Mouse (Mus musculus) liver, embryonic 14.5 days (tissue): ENCODE measurements around the gene Gm49384. TPM values are rescaled to one million over a fixed set of nuclear protein-coding genes. Genes with fewer than 3 reads are reported as not detected.

Experiments used
- ATAC-seq: fragments of 200-750 bp; cut with Nextera tagmentation; 2 replicates; pipeline ENCODE4 v1.8.0; 2017; ENCODE audit warnings: moderate number of reproducible peaks, mild to moderate bottlenecking, moderate library complexity; ENCODE audit not compliant: insufficient read depth
- DNase-seq, 3 experiments: peaks; one replicate each; pipeline ENCODE4 v3.0.0-alpha.2; 2012 to 2013; ENCODE audit warnings: low read depth in 3 of 3, low spot score in 3 of 3
- H3K27ac ChIP-seq: fragments of 300-500 bp; sonication (generic); 2 replicates; pipeline ENCODE4 v1.5.1; 2014; ENCODE audit warnings: moderate library complexity, mild to moderate bottlenecking, control low read depth, inconsistent platforms
- H3K27me3 ChIP-seq: fragments of 300-500 bp; sonication (generic); 2 replicates; pipeline ENCODE4 v1.6.1; 2014; ENCODE audit warnings: mild to moderate bottlenecking, low read length, moderate library complexity; ENCODE audit not compliant: control insufficient read depth, insufficient read depth
- H3K36me3 ChIP-seq: fragments of 300-500 bp; sonication (generic); replicated peaks from 2 replicates; pipeline ENCODE4 v1.6.1; 2014; ENCODE audit warnings: low read depth; ENCODE audit not compliant: control insufficient read depth, insufficient read depth
- H3K4me1 ChIP-seq, 2 experiments: fragments of 200-500 bp in 1 of 2; fragments of 300-500 bp in 1 of 2; sonication (generic) in 1 of 2; replicated peaks; 2 replicates each; pipeline ENCODE4 v1.6.1; 2012 to 2014; ENCODE audit warnings: antibody characterized with exemption in 1 of 2, inconsistent platforms in 1 of 2, low read length in 1 of 2; ENCODE audit not compliant: control insufficient read depth in 2 of 2, insufficient read depth in 2 of 2
- H3K4me2 ChIP-seq: fragments of 300-500 bp; sonication (generic); 2 replicates; pipeline ENCODE4 v1.6.1; 2014; ENCODE audit warnings: low read depth, mild to moderate bottlenecking, control low read depth, moderate library complexity
- H3K4me3 ChIP-seq, 2 experiments: fragments of 200-500 bp in 1 of 2; fragments of 300-500 bp in 1 of 2; sonication (generic) in 1 of 2; 2 replicates each; pipeline ENCODE4 v1.5.1; 2012 to 2014; ENCODE audit warnings: low read depth in 2 of 2, low read length in 2 of 2, mild to moderate bottlenecking in 2 of 2, control low read depth in 1 of 2, inconsistent platforms in 1 of 2, moderate library complexity in 1 of 2; ENCODE audit not compliant: insufficient read depth in 1 of 2
- H3K9ac ChIP-seq: fragments of 300-500 bp; sonication (generic); replicated peaks from 2 replicates; pipeline ENCODE4 v1.6.1; 2014; ENCODE audit warnings: mild to moderate bottlenecking, control low read depth, moderate library complexity
- H3K9me3 ChIP-seq: fragments of 300-500 bp; sonication (generic); 2 replicates; pipeline ENCODE4 v1.6.1; 2016; ENCODE audit warnings: low read length, mixed read lengths; ENCODE audit not compliant: control insufficient read depth
- CTCF ChIP-seq: IDR thresholded peaks from 2 replicates; pipeline ENCODE4 v1.5.1; 2016; ENCODE audit warnings: antibody characterized with exemption, low read depth, control low read depth
- EP300 ChIP-seq: IDR thresholded peaks from 2 replicates; pipeline ENCODE4 v1.6.1; 2016; ENCODE audit warnings: antibody characterized with exemption, low read depth
- WGBS: fragments of 180-500 bp; shearing (Covaris S2); extraction: QIAGEN DNeasy Blood & Tissue Kit; methylation state at CpG from one replicate; pipeline ENCODE4 v1.1.7; 2014; ENCODE audit not compliant: insufficient replicate concordance; 5-methylcytosine and 5-hydroxymethylcytosine counted together
- polyA plus RNA-seq, 2 experiments: library from polyadenylated mRNA; depleted of rRNA in 1 of 2; stranded (reverse) in 1 of 2; unstranded in 1 of 2; fragments of >200 nt; fragmentation: Nextera tagmentation in 1 of 2; extraction: Ambion mirVana in 1 of 2; gene quantifications; 2 replicates each; pipeline versions ENCODE4 v1.2.1 to v1.2.3; 2012 to 2014

Gm49384 gene
- polyA plus RNA-seq, 2 experiments: 8.0 to 16.3 TPM

- Histone ChIP-seq H3K27ac (peak within 1 kb of the TSS; percentile 51), H3K4me3 (peak within 1 kb of the TSS; percentile 80 to 97), H3K9ac (peak within 1 kb of the TSS; percentile 76), H3K4me2 (peak within 1 kb of the TSS; percentile 89), H3K27me3 (no peaks in the 10 kb centered on the region), H3K36me3 (peaks cover 22% of the 10 kb centered on the region), H3K4me1 (peaks cover 6 to 14% of the 10 kb centered on the region in 2 experiments), H3K9me3 (no peaks in the 10 kb centered on the region)
- under 1% methylated on average over 37 of the region's 37 CpGs for WGBS
- TF ChIP-seq EP300: no peak
- 0 out of 2 replicates have a peak, but pooled peaks have one; percentile 18 for TF ChIP-seq CTCF
- DNase-seq: peak; percentile 68 to 75 (median 72)
- ATAC-seq: peak; percentile 95
These were observed 23.9 kb upstream of the Gm49384 start, which contains the start of gene Pole2 for GRCm38 (mm10) chr12:69227776-69228466. Gene Pole2, minus strand, starts transcription at chr12:69228195.

GRCm38 (mm10) chr12:69220613-69221277, 16.7 kb upstream of the Gm49384 start:
- TF ChIP-seq EP300 (no peak), CTCF (no peak)
- ATAC-seq (peak; percentile 23; the same call in 1 of the 2 replicates), DNase-seq (no peak)
- Histone ChIP-seq H3K27ac (no peak overlapping the region), H3K9me3 (no peaks in the 10 kb centered on the region), H3K27me3 (no peaks in the 10 kb centered on the region), H3K4me3 (no peak overlapping the region), H3K4me1 (peaks cover 0 to 3% of the 10 kb centered on the region in 2 experiments; a peak in 1 of 4 replicates), H3K4me2 (no peak overlapping the region), H3K9ac (no peak overlapping the region), H3K36me3 (peaks cover 50% of the 10 kb centered on the region)
- 83% methylated on average over 19 of the region's 19 CpGs for WGBS

GRCm38 (mm10) chr12:69216587-69216986, 12.5 kb upstream of the Gm49384 start:
- H3K4me1 ChIP-seq: peaks cover 0 to 3% of the 10 kb centered on the region in 2 experiments; a peak in 1 of 4 replicates
- H3K27me3 ChIP-seq: no peaks in the 10 kb centered on the region
- TF ChIP-seq EP300: no peak
- TF ChIP-seq CTCF: no peak
- H3K9ac ChIP-seq: no peak overlapping the region
- H3K9me3 ChIP-seq: no peaks in the 10 kb centered on the region
- WGBS: 89% methylated on average over 7 of the region's 7 CpGs
- ATAC-seq (no peak), DNase-seq (no peak)
- peaks cover 57% of the 10 kb centered on the region for H3K36me3 ChIP-seq
- H3K27ac ChIP-seq: no peak overlapping the region
- H3K4me3 ChIP-seq: no peak overlapping the region
- no peak overlapping the region for H3K4me2 ChIP-seq

- Histone ChIP-seq H3K4me3 (no peak overlapping the region), H3K9me3 (no peaks in the 10 kb centered on the region), H3K9ac (no peak overlapping the region), H3K27ac (no peak overlapping the region), H3K4me2 (no peak overlapping the region), H3K4me1 (no peaks in the 10 kb centered on the region), H3K36me3 (peaks cover 57% of the 10 kb centered on the region), H3K27me3 (no peaks in the 10 kb centered on the region)
- no peak for DNase-seq
- WGBS: 86% methylated on average over 3 of the region's 3 CpGs
- ATAC-seq: no peak
- TF ChIP-seq CTCF: no peak
- TF ChIP-seq EP300: no peak
These were observed 11.1 kb upstream of the Gm49384 start for GRCm38 (mm10) chr12:69215000-69215785.
